Mouse (Mus musculus): Measurements from ENCODE around the gene Ccdc84. TPM values are rescaled to one million over a fixed set of nuclear protein-coding genes. Genes with fewer than 3 reads are reported as not detected.
"Not testable (repeated sequence)": the region's sequence is repeated elsewhere in the genome, so short reads cannot be mapped to it uniquely, and the experiment has no call there.

The Ccdc84 gene
- 20.3 and 27.6 TPM in 2 replicates for polyA plus RNA-seq (2014; fragmentation: Nextera tagmentation; extraction: Ambion mirVana)

GRCm38 (mm10) chr9:44418519-44419385, at the start of gene Ccdc84:
Gene Ccdc84 (minus strand): TSS chr9:44418569.
- DNase-seq (ENCODE audit: low spot score) = no peak
- WGBS = 80% methylated on average over 14 of the region's 14 CpGs
- no peaks in the 10 kb centered on the region for H3K4me1 ChIP-seq (ENCODE audit: control insufficient read depth, insufficient read depth, low read length)
- no peak for ATAC-seq (replicated peaks; ENCODE audit: insufficient number of reproducible peaks, low FRiP score, low TSS enrichment, low read depth)
- peak within 1 kb of the TSS; percentile 48; the same call in 1 of the 2 replicates for H3K27ac ChIP-seq (replicated peaks; ENCODE audit: low read depth, low read length)
- no peaks in the 10 kb centered on the region; the same call in 1 of the 2 replicates for H3K36me3 ChIP-seq (replicated peaks; ENCODE audit: control insufficient read depth, insufficient read depth, low read depth, low read length)
- H3K9ac ChIP-seq (replicated peaks; ENCODE audit: low read length) = peak within 1 kb of the TSS; percentile 74
- no peaks in the 10 kb centered on the region for H3K9me3 ChIP-seq (replicated peaks; ENCODE audit: control insufficient read depth, low read length)
- peak within 1 kb of the TSS; percentile 93 for H3K4me2 ChIP-seq (ENCODE audit: low read depth, low read length)
- peak within 1 kb of the TSS; percentile 84 for H3K4me3 ChIP-seq (ENCODE audit: low read depth, low read length)
- H3K27me3 ChIP-seq (ENCODE audit: control insufficient read depth, insufficient read depth, low read length) = no peaks in the 10 kb centered on the region

GRCm38 (mm10) chr9:44461950-44462349, 43.6 kb upstream of the Ccdc84 start:
- no peaks in the 10 kb centered on the region for H3K9me3 ChIP-seq (replicated peaks; ENCODE audit: control insufficient read depth, low read length)
- no peak for DNase-seq (ENCODE audit: low spot score)
- H3K4me2 ChIP-seq (ENCODE audit: low read depth, low read length) = no peak overlapping the region
- H3K4me1 ChIP-seq (ENCODE audit: control insufficient read depth, insufficient read depth, low read length) = peaks cover 2% of the 10 kb centered on the region; the same call in 1 of the 2 replicates
- no peak for ATAC-seq (replicated peaks; ENCODE audit: insufficient number of reproducible peaks, low FRiP score, low TSS enrichment, low read depth)
- no peak overlapping the region for H3K4me3 ChIP-seq (ENCODE audit: low read depth, low read length)
- H3K9ac ChIP-seq (replicated peaks; ENCODE audit: low read length) = no peak overlapping the region
- no peak overlapping the region for H3K27ac ChIP-seq (replicated peaks; ENCODE audit: low read depth, low read length)
- no peaks in the 10 kb centered on the region for H3K36me3 ChIP-seq (replicated peaks; ENCODE audit: control insufficient read depth, insufficient read depth, low read depth, low read length)
- no peaks in the 10 kb centered on the region for H3K27me3 ChIP-seq (ENCODE audit: control insufficient read depth, insufficient read depth, low read length)
- 89% methylated on average over 5 of the region's 5 CpGs for WGBS

- H3K36me3 ChIP-seq (replicated peaks; ENCODE audit: control insufficient read depth, insufficient read depth, low read depth, low read length) = no peaks in the 10 kb centered on the region
- peak; percentile 94 for DNase-seq (ENCODE audit: low spot score)
- ATAC-seq (replicated peaks; ENCODE audit: insufficient number of reproducible peaks, low FRiP score, low TSS enrichment, low read depth) = peak; percentile 89
- H3K4me2 ChIP-seq (ENCODE audit: low read depth, low read length) = peak overlapping the region; percentile 5; the same call in 1 of the 2 replicates
- no peak overlapping the region for H3K27ac ChIP-seq (replicated peaks; ENCODE audit: low read depth, low read length)
- peaks cover 7% of the 10 kb centered on the region; the same call in 1 of the 2 replicates for H3K4me1 ChIP-seq (ENCODE audit: control insufficient read depth, insufficient read depth, low read length)
- WGBS = 7% methylated on average over 11 of the region's 11 CpGs
- H3K9ac ChIP-seq (replicated peaks; ENCODE audit: low read length) = no peak overlapping the region
- no peaks in the 10 kb centered on the region; the same call in 1 of the 2 replicates for H3K27me3 ChIP-seq (ENCODE audit: control insufficient read depth, insufficient read depth, low read length)
- no peaks in the 10 kb centered on the region for H3K9me3 ChIP-seq (replicated peaks; ENCODE audit: control insufficient read depth, low read length)
- H3K4me3 ChIP-seq (ENCODE audit: low read depth, low read length) = no peak overlapping the region
Measured at GRCm38 (mm10) chr9:44457035-44457742, 38.8 kb upstream of the Ccdc84 start.

- Histone ChIP-seq H3K4me3 (ENCODE audit: low read depth, low read length) (no peak within 1 kb of the TSS), H3K9me3 (replicated peaks; ENCODE audit: control insufficient read depth, low read length) (no peaks in the 10 kb centered on the region), H3K4me2 (ENCODE audit: low read depth, low read length) (no peak within 1 kb of the TSS), H3K27ac (replicated peaks; ENCODE audit: low read depth, low read length) (no peak within 1 kb of the TSS), H3K36me3 (replicated peaks; ENCODE audit: control insufficient read depth, insufficient read depth, low read depth, low read length) (no peaks in the 10 kb centered on the region), H3K4me1 (ENCODE audit: control insufficient read depth, insufficient read depth, low read length) (peaks cover 7% of the 10 kb centered on the region; the same call in 1 of the 2 replicates), H3K9ac (replicated peaks; ENCODE audit: low read length) (no peak within 1 kb of the TSS), H3K27me3 (ENCODE audit: control insufficient read depth, insufficient read depth, low read length) (no peaks in the 10 kb centered on the region; the same call in 1 of the 2 replicates)
- 11% methylated on average over 4 of the region's 4 CpGs for WGBS
- DNase-seq (ENCODE audit: low spot score) (no peak), ATAC-seq (replicated peaks; ENCODE audit: insufficient number of reproducible peaks, low FRiP score, low TSS enrichment, low read depth) (no peak)
Measured at GRCm38 (mm10) chr9:44454891-44455220, 36.5 kb upstream of the Ccdc84 start, which contains the start of gene Upk2. Gene Upk2 (minus strand): TSS chr9:44454976.

- Histone ChIP-seq H3K4me3 (ENCODE audit: low read depth, low read length) (no peak overlapping the region), H3K9me3 (replicated peaks; ENCODE audit: control insufficient read depth, low read length) (no peaks in the 10 kb centered on the region), H3K27me3 (ENCODE audit: control insufficient read depth, insufficient read depth, low read length) (no peaks in the 10 kb centered on the region; the same call in 1 of the 2 replicates), H3K4me1 (ENCODE audit: control insufficient read depth, insufficient read depth, low read length) (peaks cover 7% of the 10 kb centered on the region; the same call in 1 of the 2 replicates), H3K4me2 (ENCODE audit: low read depth, low read length) (no peak overlapping the region), H3K9ac (replicated peaks; ENCODE audit: low read length) (no peak overlapping the region), H3K36me3 (replicated peaks; ENCODE audit: control insufficient read depth, insufficient read depth, low read depth, low read length) (no peaks in the 10 kb centered on the region), H3K27ac (replicated peaks; ENCODE audit: low read depth, low read length) (no peak overlapping the region)
- WGBS = 5% methylated on average over 14 of the region's 14 CpGs
- ATAC-seq (replicated peaks; ENCODE audit: insufficient number of reproducible peaks, low FRiP score, low TSS enrichment, low read depth) (peak; percentile 77), DNase-seq (ENCODE audit: low spot score) (peak; percentile 89)
Measured at GRCm38 (mm10) chr9:44454132-44454890, 35.9 kb upstream of the Ccdc84 start.

- Histone ChIP-seq H3K36me3 (replicated peaks; ENCODE audit: control insufficient read depth, insufficient read depth, low read depth, low read length) (no peaks in the 10 kb centered on the region), H3K27ac (replicated peaks; ENCODE audit: low read depth, low read length) (no peak overlapping the region), H3K4me1 (ENCODE audit: control insufficient read depth, insufficient read depth, low read length) (peaks cover 5% of the 10 kb centered on the region; the same call in 1 of the 2 replicates), H3K4me2 (ENCODE audit: low read depth, low read length) (no peak overlapping the region), H3K9ac (replicated peaks; ENCODE audit: low read length) (no peak overlapping the region), H3K27me3 (ENCODE audit: control insufficient read depth, insufficient read depth, low read length) (no peaks in the 10 kb centered on the region; the same call in 1 of the 2 replicates), H3K9me3 (replicated peaks; ENCODE audit: control insufficient read depth, low read length) (no peaks in the 10 kb centered on the region), H3K4me3 (ENCODE audit: low read depth, low read length) (no peak overlapping the region)
- DNase-seq (ENCODE audit: low spot score) (no peak), ATAC-seq (replicated peaks; ENCODE audit: insufficient number of reproducible peaks, low FRiP score, low TSS enrichment, low read depth) (no peak)
Measured at GRCm38 (mm10) chr9:44450387-44450786, 32.0 kb upstream of the Ccdc84 start.

- not testable (repeated sequence) for H3K27me3 ChIP-seq (ENCODE audit: control insufficient read depth, insufficient read depth, low read length); H3K9me3 ChIP-seq (replicated peaks; ENCODE audit: control insufficient read depth, low read length); H3K4me3 ChIP-seq (ENCODE audit: low read depth, low read length); H3K4me1 ChIP-seq (ENCODE audit: control insufficient read depth, insufficient read depth, low read length); H3K27ac ChIP-seq (replicated peaks; ENCODE audit: low read depth, low read length); DNase-seq (ENCODE audit: low spot score); H3K9ac ChIP-seq (replicated peaks; ENCODE audit: low read length); H3K36me3 ChIP-seq (replicated peaks; ENCODE audit: control insufficient read depth, insufficient read depth, low read depth, low read length); H3K4me2 ChIP-seq (ENCODE audit: low read depth, low read length); ATAC-seq (replicated peaks; ENCODE audit: insufficient number of reproducible peaks, low FRiP score, low TSS enrichment, low read depth)
- 88% methylated on average over 7 of the region's 7 CpGs for WGBS
Measured at GRCm38 (mm10) chr9:44444402-44445025, 26.1 kb upstream of the Ccdc84 start.

Measured in embryonic facial prominence, embryonic 11.5 days (tissue).